Mouse (Mus musculus): ENCODE measurements around the gene Gpi1. TPM values are rescaled to one million over a fixed set of nuclear protein-coding genes. Genes with fewer than 3 reads are reported as not detected.
A peak's percentile ranks its signal among the peaks of the same experiment; 100 is the strongest.
"Not testable (repeated sequence)": the region's sequence is repeated elsewhere in the genome, so short reads cannot be mapped to it uniquely, and the experiment has no call there.

Gpi1 gene
- polyA plus RNA-seq, 1 experiment from 2014 or later, result 218 TPM

DNA sequence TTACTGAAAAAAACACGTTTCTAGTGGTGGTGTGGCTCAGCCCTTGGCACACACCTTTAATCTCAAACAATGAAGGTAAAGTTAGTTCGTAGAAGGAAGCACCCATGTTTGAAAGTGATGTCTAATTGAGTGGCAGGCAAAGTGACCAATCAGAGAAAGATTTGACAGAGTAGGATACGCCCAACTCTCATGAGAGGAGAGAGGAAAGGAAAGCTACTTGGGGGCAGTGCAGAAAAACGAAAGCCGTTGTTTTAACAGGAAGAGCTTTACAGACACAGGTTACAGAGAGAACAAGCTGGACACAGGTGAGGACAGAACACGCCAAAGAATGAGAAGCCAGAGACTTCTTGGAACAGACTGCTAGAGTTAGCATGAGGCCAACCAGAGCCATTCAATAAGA, 23.8 kb downstream of the Gpi1 start:
- TF ChIP-seq EP300 (IDR thresholded peaks at IDR 0.05; ENCODE audit: low read depth) (no peak), CTCF (IDR thresholded peaks at IDR 0.05; ENCODE audit: low read depth) (no peak)
- WGBS (ENCODE audit: insufficient replicate concordance), result 84% methylated on average over 6 of the region's 6 CpGs
- Histone ChIP-seq H3K9ac (replicated peaks) (no peak overlapping the region), H3K36me3 (replicated peaks; ENCODE audit: insufficient read depth, low read length) (peaks cover 91% of the 10 kb centered on the region), H3K27ac (ENCODE audit: low read depth) (no peak overlapping the region), H3K27me3 (ENCODE audit: insufficient read depth, low read length) (no peaks in the 10 kb centered on the region), H3K9me3 (ENCODE audit: low read length) (no peaks in the 10 kb centered on the region), H3K4me3 (ENCODE audit: low read depth, low read length) (no peak overlapping the region), H3K4me1 (ENCODE audit: insufficient read depth) (no peaks in the 10 kb centered on the region), H3K4me2 (ENCODE audit: low read depth, low read length) (no peak overlapping the region)
- ATAC-seq, result no peak
- DNase-seq, result no peak

DNA sequence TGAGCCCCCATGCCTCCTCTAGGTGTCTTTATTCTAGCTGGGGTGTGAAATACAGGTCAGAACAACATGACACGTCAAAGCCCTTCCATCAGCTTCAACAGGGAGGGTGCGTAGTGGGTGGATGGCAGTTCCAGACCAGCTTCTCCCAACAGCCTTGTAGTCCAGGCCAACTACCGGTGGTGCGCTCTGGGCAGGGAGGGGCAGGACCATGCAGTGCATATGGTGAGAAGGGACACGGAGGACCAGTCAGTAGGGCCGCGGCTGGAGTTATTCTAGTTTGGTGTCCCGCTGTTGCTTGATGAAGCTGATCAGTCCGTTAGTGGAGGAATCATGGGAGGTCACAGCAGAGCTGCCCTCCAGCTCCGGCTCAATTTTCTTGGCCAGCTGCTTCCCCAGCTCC, 28.0 kb downstream of the Gpi1 start:
- peaks cover 58% of the 10 kb centered on the region for H3K36me3 ChIP-seq (replicated peaks; ENCODE audit: insufficient read depth, low read length)
- not testable (repeated sequence) for H3K4me3 ChIP-seq (ENCODE audit: low read depth, low read length); ATAC-seq; H3K4me2 ChIP-seq (ENCODE audit: low read depth, low read length); DNase-seq; H3K9ac ChIP-seq (replicated peaks); H3K4me1 ChIP-seq (ENCODE audit: insufficient read depth); H3K27ac ChIP-seq (ENCODE audit: low read depth); H3K9me3 ChIP-seq (ENCODE audit: low read length); H3K27me3 ChIP-seq (ENCODE audit: insufficient read depth, low read length)
- 88% methylated on average over 10 of the region's 10 CpGs for WGBS (ENCODE audit: insufficient replicate concordance)

DNA sequence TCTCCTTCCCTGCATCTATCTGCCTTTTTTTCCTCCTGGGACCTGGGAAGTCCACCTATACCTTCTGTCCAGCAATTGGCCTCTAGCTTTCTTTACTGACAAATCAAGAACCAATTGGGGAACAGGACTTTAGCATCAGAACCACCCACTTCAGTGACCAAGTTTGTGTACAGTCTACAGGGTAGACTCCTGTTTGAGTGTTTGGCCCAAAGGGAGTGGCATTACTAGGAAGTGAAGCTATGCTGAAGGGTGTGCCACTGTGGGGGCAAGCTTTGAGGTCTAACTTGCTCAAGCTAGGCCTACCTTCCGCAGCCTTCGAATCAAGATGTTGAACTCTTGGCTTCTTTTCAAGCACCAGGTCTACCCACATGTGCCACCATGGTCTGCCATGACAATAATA, 29.3 kb downstream of the Gpi1 start:
- no peak overlapping the region for H3K9ac ChIP-seq (replicated peaks)
- H3K4me3 ChIP-seq (ENCODE audit: low read depth, low read length), result no peak overlapping the region
- peaks cover 45% of the 10 kb centered on the region for H3K36me3 ChIP-seq (replicated peaks; ENCODE audit: insufficient read depth, low read length)
- 90% methylated on average over 2 of the region's 2 CpGs for WGBS (ENCODE audit: insufficient replicate concordance)
- no peak for TF ChIP-seq CTCF (IDR thresholded peaks at IDR 0.05; ENCODE audit: low read depth)
- no peak for TF ChIP-seq EP300 (IDR thresholded peaks at IDR 0.05; ENCODE audit: low read depth)
- no peak for ATAC-seq
- H3K4me2 ChIP-seq (ENCODE audit: low read depth, low read length), result no peak overlapping the region
- 0 out of 2 replicates have a peak, but pooled peaks cover 2% of the 10 kb centered on the region for H3K4me1 ChIP-seq (ENCODE audit: insufficient read depth)
- no peak for DNase-seq
- no peaks in the 10 kb centered on the region for H3K27me3 ChIP-seq (ENCODE audit: insufficient read depth, low read length)
- no peaks in the 10 kb centered on the region for H3K9me3 ChIP-seq (ENCODE audit: low read length)
- H3K27ac ChIP-seq (ENCODE audit: low read depth), result no peak overlapping the region

DNA sequence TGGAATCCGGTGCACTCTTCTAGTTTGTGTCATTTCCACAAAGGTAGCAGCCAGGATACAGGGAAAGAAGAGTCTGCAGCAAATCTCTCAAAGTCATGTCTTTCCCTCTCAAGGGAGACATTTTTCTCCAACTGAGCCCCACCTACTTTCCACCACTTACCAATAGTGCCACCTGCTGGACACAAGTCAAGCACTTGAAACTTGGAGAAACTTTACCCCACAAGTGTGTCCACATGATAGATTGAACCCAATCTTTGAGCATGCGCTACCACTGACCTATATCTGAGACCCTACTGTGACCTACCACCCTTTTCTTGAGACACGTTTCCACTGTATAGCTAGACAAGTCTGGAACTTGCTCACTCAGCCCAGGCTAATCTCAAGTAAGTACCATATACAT, 31.8 kb downstream of the Gpi1 start:
- no peak for TF ChIP-seq EP300 (IDR thresholded peaks at IDR 0.05; ENCODE audit: low read depth)
- peak; percentile 78 for TF ChIP-seq CTCF (IDR thresholded peaks at IDR 0.05; ENCODE audit: low read depth)
- 49% methylated on average over 3 of the region's 3 CpGs for WGBS (ENCODE audit: insufficient replicate concordance)
- Histone ChIP-seq H3K4me3 (ENCODE audit: low read depth, low read length) (no peak overlapping the region), H3K4me2 (ENCODE audit: low read depth, low read length) (no peak overlapping the region), H3K9ac (replicated peaks) (no peak overlapping the region), H3K27me3 (ENCODE audit: insufficient read depth, low read length) (no peaks in the 10 kb centered on the region), H3K36me3 (replicated peaks; ENCODE audit: insufficient read depth, low read length) (peaks cover 26% of the 10 kb centered on the region), H3K9me3 (ENCODE audit: low read length) (no peaks in the 10 kb centered on the region), H3K27ac (ENCODE audit: low read depth) (no peak overlapping the region), H3K4me1 (ENCODE audit: insufficient read depth) (peaks cover 8% of the 10 kb centered on the region; the same call in 1 of the 2 replicates)
- no peak for ATAC-seq
- peak; percentile 62 for DNase-seq

DNA sequence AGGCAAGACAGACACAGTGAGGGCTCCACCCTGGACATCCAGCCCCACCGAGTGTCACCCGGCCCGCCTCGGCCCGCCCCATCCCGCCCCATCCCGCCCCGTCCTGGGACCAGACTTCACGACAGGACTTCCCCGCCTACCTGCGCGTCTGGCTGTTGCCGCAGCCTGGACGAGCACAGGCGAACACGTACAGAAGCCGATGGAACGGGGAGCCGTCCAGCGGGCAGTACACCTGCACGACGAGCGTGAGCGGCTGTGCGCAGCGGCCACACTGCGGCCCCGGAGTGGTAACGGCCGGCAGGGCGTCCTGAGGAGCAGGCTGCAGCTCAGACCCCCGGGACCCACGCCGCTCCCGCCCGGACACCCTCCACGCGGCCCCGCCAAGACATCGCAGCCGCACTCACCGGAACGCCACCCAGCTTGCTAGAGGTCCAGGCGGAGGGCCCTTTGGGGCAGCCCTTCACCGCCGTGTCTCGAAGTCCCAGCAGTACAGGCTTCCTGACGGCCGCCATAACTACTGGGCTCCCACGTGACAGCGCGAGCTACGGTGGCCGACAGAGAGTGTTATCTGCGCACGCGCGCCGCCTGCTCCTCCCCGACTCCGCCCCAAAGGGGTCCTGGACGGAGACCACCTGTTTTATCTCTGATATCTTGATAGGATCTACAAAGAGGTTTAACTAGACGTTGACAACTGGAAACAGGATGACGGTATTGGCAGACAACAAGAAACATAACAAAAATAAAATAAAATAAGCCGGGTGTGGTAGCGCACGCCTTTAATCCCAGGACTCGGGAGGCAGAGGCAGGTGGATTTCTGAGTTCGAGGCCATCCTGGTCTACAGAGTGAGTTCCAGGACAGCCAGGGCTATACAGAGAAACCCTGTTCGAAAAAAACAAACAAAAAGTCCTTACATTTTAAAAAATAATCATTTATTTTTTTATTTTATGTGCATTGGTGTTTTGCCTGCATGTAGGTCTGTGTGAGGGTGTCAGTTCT, 33.7 kb downstream of the Gpi1 start, which contains the start of gene Pdcd2l:
Gene Pdcd2l (minus strand): TSS at position 530 of the 997 bp plus-strand sequence.
- TF ChIP-seq EP300 (IDR thresholded peaks at IDR 0.05; ENCODE audit: low read depth) (no peak), CTCF (IDR thresholded peaks at IDR 0.05; ENCODE audit: low read depth) (no peak)
- Histone ChIP-seq H3K4me2 (ENCODE audit: low read depth, low read length) (peak within 1 kb of the TSS; percentile 83), H3K9ac (replicated peaks) (peak within 1 kb of the TSS; percentile 78), H3K27me3 (ENCODE audit: insufficient read depth, low read length) (no peaks in the 10 kb centered on the region), H3K9me3 (ENCODE audit: low read length) (no peaks in the 10 kb centered on the region), H3K27ac (ENCODE audit: low read depth) (peak within 1 kb of the TSS; percentile 66), H3K36me3 (replicated peaks; ENCODE audit: insufficient read depth, low read length) (peaks cover 13% of the 10 kb centered on the region), H3K4me3 (ENCODE audit: low read depth, low read length) (peak within 1 kb of the TSS; percentile 72), H3K4me1 (ENCODE audit: insufficient read depth) (peaks cover 8% of the 10 kb centered on the region; the same call in 1 of the 2 replicates)
- 2% methylated on average over 69 of the region's 70 CpGs for WGBS (ENCODE audit: insufficient replicate concordance)
- peak; percentile 91 for ATAC-seq
- DNase-seq, result peak; percentile 92

DNA sequence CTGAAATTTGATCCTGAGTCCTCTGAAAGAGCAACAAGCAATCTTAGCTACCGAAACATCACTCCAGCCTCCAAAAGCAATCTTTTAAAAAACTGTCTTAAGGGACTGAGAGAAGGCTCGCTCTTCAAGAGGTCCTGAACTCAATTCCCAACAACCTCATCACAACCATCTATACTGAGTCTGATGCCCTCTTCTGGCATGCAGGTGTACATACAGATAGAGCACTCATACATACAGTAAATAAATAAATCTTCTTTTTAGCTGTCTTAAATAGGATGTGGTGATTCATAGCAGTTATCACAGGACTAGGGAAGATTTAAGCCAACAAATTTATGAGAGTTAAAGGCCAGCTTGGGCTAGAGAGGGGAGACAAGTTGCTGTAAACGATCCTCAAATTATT, 34.5 kb downstream of the Gpi1 start:
- no peak for DNase-seq
- peak; percentile 56 for ATAC-seq

More for the DNA sequence above, 34.5 kb downstream of the Gpi1 start:
- Histone ChIP-seq H3K9me3 (ENCODE audit: low read length) (no peaks in the 10 kb centered on the region), H3K4me2 (ENCODE audit: low read depth, low read length) (peak overlapping the region; percentile 83), H3K9ac (replicated peaks) (peak overlapping the region; percentile 78), H3K27me3 (ENCODE audit: insufficient read depth, low read length) (no peaks in the 10 kb centered on the region), H3K4me1 (ENCODE audit: insufficient read depth) (peaks cover 8% of the 10 kb centered on the region; the same call in 1 of the 2 replicates), H3K4me3 (ENCODE audit: low read depth, low read length) (peak overlapping the region; percentile 72), H3K36me3 (replicated peaks; ENCODE audit: insufficient read depth, low read length) (peaks cover 7% of the 10 kb centered on the region), H3K27ac (ENCODE audit: low read depth) (peak overlapping the region; percentile 66)
- 44% methylated on average over 3 of the region's 3 CpGs for WGBS (ENCODE audit: insufficient replicate concordance)
- TF ChIP-seq EP300 (IDR thresholded peaks at IDR 0.05; ENCODE audit: low read depth) (no peak), CTCF (IDR thresholded peaks at IDR 0.05; ENCODE audit: low read depth) (peak; percentile 63)
